Mouse (Mus musculus) erythroblast, embryonic 14.5 days (primary cell): ENCODE results near the gene Zic1. TPM values are rescaled to one million over a fixed set of nuclear protein-coding genes. Genes with fewer than 3 reads are reported as not detected.

Experiments
- H3K27me3 ChIP-seq: 2 replicates; pipeline ENCODE4 v1.6.1; 2012; ENCODE audit warnings: inconsistent platforms; ENCODE audit not compliant: control insufficient read depth
- H3K36me3 ChIP-seq: 2 replicates; pipeline ENCODE4 v1.6.1; 2012; ENCODE audit warnings: mild to moderate bottlenecking, inconsistent platforms; ENCODE audit not compliant: control insufficient read depth
- H3K4me1 ChIP-seq: 2 replicates; pipeline ENCODE4 v1.6.1; 2012; ENCODE audit warnings: inconsistent platforms; ENCODE audit not compliant: control insufficient read depth
- H3K4me3 ChIP-seq: replicated peaks from 2 replicates; pipeline ENCODE3; 2012; ENCODE audit warnings: moderate library complexity, mild to moderate bottlenecking, inconsistent platforms
- H3K9me3 ChIP-seq: 2 replicates; pipeline ENCODE4 v1.6.1; 2012; ENCODE audit warnings: low read length, inconsistent platforms, mixed read lengths; ENCODE audit not compliant: control insufficient read depth
- GATA1 ChIP-seq: IDR thresholded peaks from 2 replicates; pipeline ENCODE4 v1.6.1; 2012; ENCODE audit warnings: low read length, inconsistent platforms, mixed read lengths
- TAL1 ChIP-seq: IDR thresholded peaks from 3 replicates; pipeline ENCODE4 v1.6.1; 2012; ENCODE audit warnings: low read length, inconsistent platforms, mixed read lengths
- polyA plus RNA-seq: library from polyadenylated mRNA; stranded (reverse); fragments of >175 nt; gene quantifications from 2 replicates; pipeline ENCODE4 v1.2.3, GENCODE M21; 2012

The Zic1 gene
- polyA plus RNA-seq, 1 experiment, result not detected

- Histone ChIP-seq H3K9me3 (no peaks in the 10 kb centered on the region), H3K36me3 (no peaks in the 10 kb centered on the region), H3K4me1 (no peaks in the 10 kb centered on the region), H3K4me3 (no peak overlapping the region), H3K27me3 (peaks cover 79% of the 10 kb centered on the region)
- no peak for TF ChIP-seq TAL1
- no peak for TF ChIP-seq GATA1
Measured at GRCm38 (mm10) chr9:91371608-91372007, 6.0 kb upstream of the Zic1 start.

GRCm38 (mm10) chr9:91371011-91371410, 5.4 kb upstream of the Zic1 start:
- Histone ChIP-seq H3K4me3 (no peak overlapping the region), H3K4me1 (no peaks in the 10 kb centered on the region), H3K9me3 (no peaks in the 10 kb centered on the region), H3K36me3 (no peaks in the 10 kb centered on the region), H3K27me3 (peaks cover 79% of the 10 kb centered on the region)
- TF ChIP-seq TAL1, result no peak
- TF ChIP-seq GATA1, result no peak

- H3K9me3 ChIP-seq, result no peaks in the 10 kb centered on the region
- no peak overlapping the region for H3K4me3 ChIP-seq
- no peaks in the 10 kb centered on the region for H3K4me1 ChIP-seq
- peaks cover 79% of the 10 kb centered on the region for H3K27me3 ChIP-seq
- no peak for TF ChIP-seq GATA1
- no peaks in the 10 kb centered on the region for H3K36me3 ChIP-seq
Measured at GRCm38 (mm10) chr9:91370191-91370708, 4.6 kb upstream of the Zic1 start.

DNA sequence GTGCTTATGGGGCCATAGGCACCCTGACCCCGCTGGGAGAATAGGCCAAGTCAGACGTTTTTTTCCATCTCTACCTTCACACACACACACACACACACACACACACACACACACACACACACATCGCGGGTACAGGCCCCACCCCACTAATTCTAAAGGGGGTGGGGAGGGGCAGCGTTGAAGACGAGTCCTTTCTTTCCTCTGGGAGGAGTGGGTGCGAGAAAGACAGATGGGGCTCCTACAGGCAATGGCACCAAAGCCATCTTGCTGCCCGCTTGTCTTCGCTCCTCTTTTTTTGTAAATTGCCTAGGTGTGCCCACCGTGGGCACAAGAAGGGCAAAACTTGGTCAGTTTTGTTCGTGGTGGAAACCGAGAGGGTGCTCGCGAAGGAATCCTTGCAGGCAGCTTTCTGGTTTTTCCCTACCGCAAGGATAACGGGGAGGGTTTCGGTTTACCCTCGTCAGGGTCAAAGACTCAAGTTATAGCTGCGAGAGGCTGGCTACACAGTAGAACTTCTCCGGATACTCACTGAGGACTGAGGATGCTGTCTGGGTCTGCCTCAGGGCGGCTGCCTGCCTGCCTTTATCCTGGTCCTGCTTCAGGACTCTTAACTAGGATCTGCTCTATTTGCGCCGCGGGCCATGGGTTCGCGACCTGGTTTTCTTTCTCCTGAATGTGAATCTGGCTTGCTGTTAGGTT, 3.8 kb upstream of the Zic1 start:
- Histone ChIP-seq H3K4me1 (no peaks in the 10 kb centered on the region), H3K4me3 (no peak overlapping the region), H3K36me3 (no peaks in the 10 kb centered on the region), H3K27me3 (peaks cover 81% of the 10 kb centered on the region), H3K9me3 (peaks cover 2% of the 10 kb centered on the region; the same call in 1 of the 2 replicates)
- no peak for TF ChIP-seq GATA1
- no peak for TF ChIP-seq TAL1

GRCm38 (mm10) chr9:91368946-91369292, 3.3 kb upstream of the Zic1 start:
- Histone ChIP-seq H3K36me3 (no peaks in the 10 kb centered on the region), H3K4me3 (no peak overlapping the region), H3K9me3 (peaks cover 5% of the 10 kb centered on the region; the same call in 1 of the 2 replicates), H3K4me1 (no peaks in the 10 kb centered on the region), H3K27me3 (peaks cover 84% of the 10 kb centered on the region)
- no peak for TF ChIP-seq GATA1
- TF ChIP-seq TAL1, result no peak

DNA sequence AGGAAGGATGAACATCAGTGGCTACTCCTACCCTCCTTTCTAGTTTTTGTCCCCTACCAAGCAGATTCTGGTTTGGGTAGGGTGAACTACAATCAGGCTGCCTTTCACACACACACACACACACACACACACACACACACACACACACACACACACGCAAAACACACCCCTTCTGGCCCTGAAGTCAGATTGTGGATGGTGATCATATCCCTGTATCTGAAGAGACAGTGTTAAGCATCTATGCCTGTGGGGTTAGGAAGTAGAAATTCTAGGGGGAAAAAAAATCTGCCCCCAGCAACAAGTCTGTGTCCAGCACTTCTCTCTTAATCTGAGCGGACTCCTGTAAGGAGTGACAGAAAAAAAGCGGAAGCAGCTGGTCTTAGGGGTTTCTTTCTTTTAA, 2.5 kb upstream of the Zic1 start:
- Histone ChIP-seq H3K4me3 (no peak overlapping the region), H3K4me1 (no peaks in the 10 kb centered on the region), H3K36me3 (no peaks in the 10 kb centered on the region), H3K27me3 (peaks cover 92% of the 10 kb centered on the region), H3K9me3 (peaks cover 5% of the 10 kb centered on the region; the same call in 1 of the 2 replicates)
- no peak for TF ChIP-seq GATA1
- TF ChIP-seq TAL1, result no peak

- Histone ChIP-seq H3K36me3 (no peaks in the 10 kb centered on the region), H3K4me3 (no peak overlapping the region), H3K9me3 (peaks cover 5% of the 10 kb centered on the region; the same call in 1 of the 2 replicates), H3K4me1 (no peaks in the 10 kb centered on the region), H3K27me3 (peaks cover 96% of the 10 kb centered on the region)
- no peak for TF ChIP-seq TAL1
- TF ChIP-seq GATA1, result no peak
Measured at GRCm38 (mm10) chr9:91366999-91367811, 1.6 kb upstream of the Zic1 start.

DNA sequence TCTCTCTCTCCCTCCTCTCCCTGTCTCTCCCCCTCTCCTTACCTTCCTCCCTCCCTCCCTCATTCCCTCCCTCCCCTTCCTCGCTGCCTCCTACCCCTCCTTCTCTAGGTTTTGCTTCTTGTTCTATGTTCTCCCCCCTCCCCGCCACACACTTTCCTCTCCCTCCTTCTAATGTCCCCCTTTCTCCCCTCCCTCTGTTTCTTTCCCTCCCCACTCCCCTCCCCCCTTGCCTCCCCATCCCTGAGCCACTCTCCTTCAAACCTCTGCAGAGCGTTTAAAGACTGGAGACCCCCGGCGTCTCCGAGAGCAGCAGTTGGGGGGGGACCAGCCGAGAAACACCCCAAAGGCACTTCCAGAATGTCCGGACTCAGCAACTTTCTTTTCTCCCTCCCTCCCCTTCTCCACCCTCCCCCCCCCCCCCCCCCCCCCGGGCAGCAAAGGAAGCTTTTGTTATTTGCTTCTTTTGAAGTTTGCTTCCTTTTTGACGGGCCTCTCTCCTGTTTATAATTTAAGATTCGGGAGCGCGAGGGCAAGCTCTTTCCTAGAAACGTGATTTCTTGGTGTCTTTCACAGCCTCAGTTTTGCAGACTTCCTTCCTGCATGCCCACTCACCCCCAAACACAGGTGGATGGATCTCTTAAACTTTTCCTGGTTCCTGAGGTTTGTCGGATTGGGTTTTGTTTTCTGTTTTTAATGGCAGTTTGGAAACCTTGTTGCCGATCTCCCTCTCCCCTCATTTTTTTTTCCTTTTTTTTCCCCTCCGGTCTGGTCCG, 802 bp upstream of the Zic1 start:
- H3K4me3 ChIP-seq, result no peak overlapping the region
- no peaks in the 10 kb centered on the region for H3K36me3 ChIP-seq
- TF ChIP-seq GATA1 (no peak), TAL1 (no peak)
- no peaks in the 10 kb centered on the region for H3K4me1 ChIP-seq
- peaks cover 99% of the 10 kb centered on the region for H3K27me3 ChIP-seq
- H3K9me3 ChIP-seq, result peaks cover 5% of the 10 kb centered on the region; the same call in 1 of the 2 replicates
